Mouse (Mus musculus) midbrain, embryonic 16.5 days (tissue): ENCODE data around the gene Timm17a. TPM values are rescaled to one million over a fixed set of nuclear protein-coding genes. Genes with fewer than 3 reads are reported as not detected.

ENCODE experiments used
- ATAC-seq: fragments of 200-750 bp; cut with Nextera tagmentation; 2 replicates; pipeline ENCODE4 v1.8.0; 2017; ENCODE audit warnings: moderate TSS enrichment
- H3K27ac ChIP-seq: fragments of 300-500 bp; sonication (generic); 2 replicates; pipeline ENCODE4 v1.5.1; 2014; ENCODE audit warnings: mild to moderate bottlenecking, low read length, mixed read lengths
- H3K27me3 ChIP-seq: fragments of 300-500 bp; sonication (generic); 2 replicates; pipeline ENCODE4 v1.6.1; 2014; ENCODE audit warnings: low read depth, low read length, mixed read lengths; ENCODE audit not compliant: control insufficient read depth, insufficient read depth
- H3K36me3 ChIP-seq: fragments of 300-500 bp; sonication (generic); 2 replicates; pipeline ENCODE4 v1.6.1; 2014; ENCODE audit warnings: mild to moderate bottlenecking, low read length, moderate library complexity, mixed read lengths; ENCODE audit not compliant: control insufficient read depth, insufficient read depth
- H3K4me1 ChIP-seq: fragments of 300-500 bp; sonication (generic); 2 replicates; pipeline ENCODE4 v1.6.1; 2014; ENCODE audit warnings: mild to moderate bottlenecking, low read length, mixed read lengths; ENCODE audit not compliant: control insufficient read depth, insufficient read depth
- H3K4me2 ChIP-seq: fragments of 300-500 bp; sonication (generic); 2 replicates; pipeline ENCODE4 v1.6.1; 2014; ENCODE audit warnings: mild to moderate bottlenecking, low read length, mixed read lengths
- H3K4me3 ChIP-seq: fragments of 300-500 bp; sonication (generic); 2 replicates; pipeline ENCODE4 v1.5.1; 2014; ENCODE audit warnings: low read depth, mild to moderate bottlenecking, low read length, moderate library complexity, mixed read lengths
- H3K9ac ChIP-seq: fragments of 300-500 bp; sonication (generic); 2 replicates; pipeline ENCODE4 v1.6.1; 2014; ENCODE audit warnings: low read depth, low read length, mixed read lengths
- H3K9me3 ChIP-seq: fragments of 300-500 bp; sonication (generic); replicated peaks from 2 replicates; pipeline ENCODE4 v1.6.1; 2014; ENCODE audit warnings: mild to moderate bottlenecking, low read length, mixed read lengths; ENCODE audit not compliant: control insufficient read depth, poor library complexity, severe bottlenecking
- WGBS: fragments of 180-500 bp; shearing (Covaris S2); extraction: QIAGEN DNeasy Blood & Tissue Kit; methylation state at CpG from one replicate; pipeline ENCODE4 v1.1.7; 2014; 5-methylcytosine and 5-hydroxymethylcytosine counted together
- polyA plus RNA-seq: library from polyadenylated mRNA; unstranded; fragments of >200 nt; fragmentation: Nextera tagmentation; extraction: Ambion mirVana; gene quantifications from 2 replicates; pipeline ENCODE4 v1.2.1, GENCODE M21; 2015

The Timm17a gene
- polyA plus RNA-seq, 1 experiment from 2014 or later: 149 TPM

GRCm38 (mm10) chr1:135330578-135330977 is 17.0 kb upstream of the Timm17a start:
- H3K9ac ChIP-seq: no peak overlapping the region
- H3K36me3 ChIP-seq: no peaks in the 10 kb centered on the region
- H3K4me2 ChIP-seq: no peak overlapping the region
- WGBS: 74% methylated on average over 6 of the region's 6 CpGs
- H3K9me3 ChIP-seq: no peaks in the 10 kb centered on the region
- H3K27me3 ChIP-seq: no peaks in the 10 kb centered on the region
- ATAC-seq: no peak
- no peak overlapping the region for H3K4me3 ChIP-seq
- H3K27ac ChIP-seq: no peak overlapping the region
- H3K4me1 ChIP-seq: no peaks in the 10 kb centered on the region

GRCm38 (mm10) chr1:135328368-135328767 is 14.8 kb upstream of the Timm17a start:
- Histone ChIP-seq H3K4me1 (no peaks in the 10 kb centered on the region), H3K27ac (no peak overlapping the region), H3K9me3 (no peaks in the 10 kb centered on the region), H3K9ac (no peak overlapping the region), H3K4me3 (no peak overlapping the region), H3K36me3 (no peaks in the 10 kb centered on the region), H3K27me3 (no peaks in the 10 kb centered on the region), H3K4me2 (no peak overlapping the region)
- no peak for ATAC-seq
- 67% methylated on average over 5 of the region's 5 CpGs for WGBS

GRCm38 (mm10) chr1:135325934-135326333 is 12.4 kb upstream of the Timm17a start:
- no peak overlapping the region for H3K4me3 ChIP-seq
- H3K9ac ChIP-seq: no peak overlapping the region
- no peaks in the 10 kb centered on the region for H3K4me1 ChIP-seq
- no peak overlapping the region for H3K27ac ChIP-seq
- H3K27me3 ChIP-seq: no peaks in the 10 kb centered on the region; the same call in 1 of the 2 replicates
- no peaks in the 10 kb centered on the region for H3K9me3 ChIP-seq
- WGBS: 83% methylated on average over 2 of the region's 2 CpGs
- H3K36me3 ChIP-seq: no peaks in the 10 kb centered on the region
- no peak overlapping the region for H3K4me2 ChIP-seq
- ATAC-seq: no peak

GRCm38 (mm10) chr1:135324571-135324970 is 11.0 kb upstream of the Timm17a start, which contains the start of gene Lmod1:
Lmod1 (plus strand) TSS chr1:135324807.
- no peaks in the 10 kb centered on the region for H3K4me1 ChIP-seq
- no peaks in the 10 kb centered on the region; the same call in 1 of the 2 replicates for H3K27me3 ChIP-seq
- H3K36me3 ChIP-seq: no peaks in the 10 kb centered on the region
- no peak within 1 kb of the TSS for H3K4me2 ChIP-seq
- H3K4me3 ChIP-seq: no peak within 1 kb of the TSS
- WGBS: 15% methylated on average over 8 of the region's 8 CpGs
- no peak for ATAC-seq
- H3K27ac ChIP-seq: no peak within 1 kb of the TSS
- no peaks in the 10 kb centered on the region for H3K9me3 ChIP-seq
- no peak within 1 kb of the TSS for H3K9ac ChIP-seq

- Histone ChIP-seq H3K4me3 (no peak overlapping the region), H3K4me2 (no peak overlapping the region), H3K27ac (no peak overlapping the region), H3K36me3 (no peaks in the 10 kb centered on the region), H3K27me3 (no peaks in the 10 kb centered on the region; the same call in 1 of the 2 replicates), H3K9me3 (no peaks in the 10 kb centered on the region), H3K9ac (no peak overlapping the region), H3K4me1 (no peaks in the 10 kb centered on the region)
- no peak for ATAC-seq
- WGBS: 83% methylated on average over 7 of the region's 7 CpGs
Measured at GRCm38 (mm10) chr1:135323367-135323901, 9.9 kb upstream of the Timm17a start.

- ATAC-seq: no peak
- H3K4me2 ChIP-seq: peak overlapping the region; percentile 78
- peaks cover 7% of the 10 kb centered on the region; the same call in 1 of the 2 replicates for H3K36me3 ChIP-seq
- H3K27me3 ChIP-seq: no peaks in the 10 kb centered on the region
- H3K9ac ChIP-seq: no peak overlapping the region
- H3K27ac ChIP-seq: no peak overlapping the region
- peaks cover 19% of the 10 kb centered on the region for H3K4me1 ChIP-seq
- 96% methylated on average over 4 of the region's 4 CpGs for WGBS
- no peaks in the 10 kb centered on the region for H3K9me3 ChIP-seq
- H3K4me3 ChIP-seq: peak overlapping the region; percentile 98
Measured at GRCm38 (mm10) chr1:135312201-135312600, 1.4 kb downstream of the Timm17a start.

- Histone ChIP-seq H3K4me2 (no peak overlapping the region), H3K27ac (no peak overlapping the region), H3K4me1 (peaks cover 19% of the 10 kb centered on the region), H3K27me3 (no peaks in the 10 kb centered on the region), H3K9ac (no peak overlapping the region), H3K9me3 (no peaks in the 10 kb centered on the region), H3K36me3 (peaks cover 8% of the 10 kb centered on the region; the same call in 1 of the 2 replicates), H3K4me3 (no peak overlapping the region)
- no peak for ATAC-seq
- 81% methylated on average over 6 of the region's 6 CpGs for WGBS
Measured at GRCm38 (mm10) chr1:135311356-135311755, 2.2 kb downstream of the Timm17a start.

GRCm38 (mm10) chr1:135290908-135291307 is 22.7 kb downstream of the Timm17a start:
- ATAC-seq: peak; percentile 77; the same call in 1 of the 2 replicates
- Histone ChIP-seq H3K9me3 (no peaks in the 10 kb centered on the region), H3K4me2 (no peak overlapping the region), H3K36me3 (peaks cover 5% of the 10 kb centered on the region), H3K27me3 (no peaks in the 10 kb centered on the region), H3K4me3 (no peak overlapping the region), H3K27ac (peak overlapping the region; percentile 33; the same call in 1 of the 2 replicates), H3K4me1 (no peaks in the 10 kb centered on the region; the same call in 1 of the 2 replicates), H3K9ac (no peak overlapping the region)
- 66% methylated on average over 5 of the region's 5 CpGs for WGBS

GRCm38 (mm10) chr1:135286311-135286710 is 27.3 kb downstream of the Timm17a start:
- H3K4me2 ChIP-seq: no peak overlapping the region
- H3K4me1 ChIP-seq: peaks cover 7% of the 10 kb centered on the region
- 76% methylated on average over 2 of the region's 2 CpGs for WGBS
- no peak for ATAC-seq
- no peaks in the 10 kb centered on the region for H3K27me3 ChIP-seq
- H3K27ac ChIP-seq: no peak overlapping the region
- no peaks in the 10 kb centered on the region for H3K36me3 ChIP-seq
- no peak overlapping the region for H3K4me3 ChIP-seq
- no peaks in the 10 kb centered on the region for H3K9me3 ChIP-seq
- H3K9ac ChIP-seq: no peak overlapping the region
